Mouse (Mus musculus): ENCODE measurements at regions not wholly inside any gene's neighbourhood (a gene's known extent, or its start where the extent isn't known, plus 50 kb on each side); places are given as distances from the start of the nearest gene placed in this dataset.

GRCm38 (mm10) chr1:154139488-154139887 is 61.5 kb upstream of the Zfp648 start:
- TF ChIP-seq POLR2A (IDR thresholded peaks at IDR 0.05; ENCODE audit: low read depth, low read length) (no peak), CTCF (IDR thresholded peaks at IDR 0.05; ENCODE audit: extremely low read depth, insufficient read length, insufficient replicate concordance, low read depth, low read length) (no peak)

Measured in small intestine, adult 2 months (tissue).